In genomic region chr10:62542507-62542906, GRCm38 (mm10) we compare ENCODE assay signal across 1 mouse cellular context.
TF ChIP-seq lines count a peak whose summit lies in the region.

No protein-coding gene starts in this region.

TF ChIP-seq in CH12.LX, 34 proteins besides CTCF, POLR2A, EP300 and RAD21 (continued from another document):
- TF ChIP-seq USF2 (conservative IDR thresholded peaks at IDR 0.05; ENCODE audit: low read depth, low read length) (no peak), UBTF (IDR thresholded peaks at IDR 0.05; ENCODE audit: low read depth, low read length) (no peak), JUND (conservative IDR thresholded peaks at IDR 0.05; ENCODE audit: low read depth, low read length) (no peak), ZC3H11A (IDR thresholded peaks at IDR 0.05; ENCODE audit: low read depth, low read length) (no peak), SMC3 (IDR thresholded peaks at IDR 0.05; ENCODE audit: low read depth, low read length) (0 out of 2 replicates have a peak, but pooled peaks have one; percentile 3), MEF2A (IDR thresholded peaks at IDR 0.05; ENCODE audit: borderline replicate concordance, low read depth, low read length) (peak; percentile 37; the same call in 1 of the 2 replicates), CHD1 (IDR thresholded peaks at IDR 0.05; ENCODE audit: low read depth, low read length) (0 out of 2 replicates have a peak, but pooled peaks have one; percentile 32), JUN (IDR thresholded peaks at IDR 0.05; ENCODE audit: insufficient read depth, low read depth, low read length) (no peak), NELFE (IDR thresholded peaks at IDR 0.05; ENCODE audit: low read depth, low read length) (peak; percentile 58; the same call in 1 of the 2 replicates), ZKSCAN1 (IDR thresholded peaks at IDR 0.05; ENCODE audit: borderline replicate concordance, low read depth, low read length) (no peak), POLR2AphosphoS2 (IDR thresholded peaks at IDR 0.05; ENCODE audit: low read depth, low read length) (no peak), CHD2 (IDR thresholded peaks at IDR 0.05; ENCODE audit: low read length) (peak; percentile 57; the same call in 1 of the 2 replicates), MAX (IDR thresholded peaks at IDR 0.05; ENCODE audit: low read length) (peak; percentile 91), USF1 (IDR thresholded peaks at IDR 0.05; ENCODE audit: low read depth, low read length) (no peak), HCFC1 (IDR thresholded peaks at IDR 0.05; ENCODE audit: low read depth, low read length) (peak; percentile 25; the same call in 1 of the 2 replicates), PAX5 (IDR thresholded peaks at IDR 0.05; ENCODE audit: low read length) (no peak), KAT2A (IDR thresholded peaks at IDR 0.05; ENCODE audit: insufficient replicate concordance, low read length) (no peak), ZMIZ1 (IDR thresholded peaks at IDR 0.05; ENCODE audit: low read depth, low read length) (peak; percentile 49; the same call in 1 of the 2 replicates), RCOR1 (conservative IDR thresholded peaks at IDR 0.05; ENCODE audit: low read depth, low read length) (no peak; the same call in 1 of the 2 replicates), MAFK (IDR thresholded peaks at IDR 0.05; ENCODE audit: insufficient replicate concordance, low read length) (no peak), NRF1 (IDR thresholded peaks at IDR 0.05; ENCODE audit: low read depth, low read length) (peak; percentile 21; the same call in 1 of the 2 replicates), BHLHE40 (IDR thresholded peaks at IDR 0.05; ENCODE audit: low read depth, low read length) (0 out of 2 replicates have a peak, but pooled peaks have one; percentile 45), E2F4 (IDR thresholded peaks at IDR 0.05; ENCODE audit: insufficient replicate concordance, low read depth, low read length) (no peak), ETS1 (conservative IDR thresholded peaks at IDR 0.05; ENCODE audit: low read depth, low read length) (peak; percentile 71), GABPA (IDR thresholded peaks at IDR 0.05; ENCODE audit: insufficient replicate concordance, low read depth, low read length) (no peak), TCF12 (IDR thresholded peaks at IDR 0.05; ENCODE audit: low read depth, low read length) (0 out of 2 replicates have a peak, but pooled peaks have one; percentile 52), ELF1 (IDR thresholded peaks at IDR 0.05; ENCODE audit: low read depth, low read length) (peak; percentile 37; the same call in 1 of the 2 replicates), IRF4 (IDR thresholded peaks at IDR 0.05; ENCODE audit: low read depth, low read length) (peak; percentile 14; the same call in 1 of the 2 replicates)
